Mouse (Mus musculus): ENCODE data around the gene Muc4. TPM values are rescaled to one million over a fixed set of nuclear protein-coding genes. Genes with fewer than 3 reads are reported as not detected.
A peak's percentile ranks its signal among the peaks of the same experiment; 100 is the strongest.

Gene Muc4
- 0.41 and 0.66 TPM in 2 replicates for polyA plus RNA-seq (2014; fragmentation: Nextera tagmentation; extraction: Ambion mirVana)

- H3K4me3 ChIP-seq (ENCODE audit: low read depth, low read length) = no peak within 1 kb of the TSS
- ATAC-seq (replicated peaks; ENCODE audit: low FRiP score) = no peak
- H3K27me3 ChIP-seq (replicated peaks; ENCODE audit: control insufficient read depth, insufficient read depth, low read length) = no peaks in the 10 kb centered on the region
- no peaks in the 10 kb centered on the region for H3K36me3 ChIP-seq (ENCODE audit: control insufficient read depth, insufficient read depth, low read length)
- H3K4me2 ChIP-seq = no peak within 1 kb of the TSS
- H3K9me3 ChIP-seq (ENCODE audit: control insufficient read depth, low read length) = no peaks in the 10 kb centered on the region
- 90% methylated on average over 2 of the region's 2 CpGs for WGBS
- H3K4me1 ChIP-seq (replicated peaks; ENCODE audit: control insufficient read depth, insufficient read depth, low read length) = no peaks in the 10 kb centered on the region
- no peak within 1 kb of the TSS for H3K27ac ChIP-seq (ENCODE audit: low read depth, low read length)
- no peak for DNase-seq (ENCODE audit: low spot score)
- no peak within 1 kb of the TSS for H3K9ac ChIP-seq (ENCODE audit: low read depth, low read length)
Measured at GRCm38 (mm10) chr16:32735586-32735985, at the start of gene Muc4. Gene Muc4 (plus strand): TSS chr16:32735886.

- peaks cover 8% of the 10 kb centered on the region for H3K36me3 ChIP-seq (ENCODE audit: control insufficient read depth, insufficient read depth, low read length)
- H3K4me1 ChIP-seq (replicated peaks; ENCODE audit: control insufficient read depth, insufficient read depth, low read length) = no peaks in the 10 kb centered on the region; the same call in 1 of the 2 replicates
- no peak overlapping the region for H3K27ac ChIP-seq (ENCODE audit: low read depth, low read length)
- DNase-seq (ENCODE audit: low spot score) = no peak
- no peak for ATAC-seq (replicated peaks; ENCODE audit: low FRiP score)
- no peak overlapping the region for H3K4me2 ChIP-seq
- H3K4me3 ChIP-seq (ENCODE audit: low read depth, low read length) = no peak overlapping the region
- H3K9ac ChIP-seq (ENCODE audit: low read depth, low read length) = no peak overlapping the region
- no peaks in the 10 kb centered on the region for H3K9me3 ChIP-seq (ENCODE audit: control insufficient read depth, low read length)
- WGBS = 62% methylated on average over 5 of the region's 5 CpGs
- H3K27me3 ChIP-seq (replicated peaks; ENCODE audit: control insufficient read depth, insufficient read depth, low read length) = no peaks in the 10 kb centered on the region
Measured at GRCm38 (mm10) chr16:32685998-32686397, 49.7 kb upstream of the Muc4 start.

GRCm38 (mm10) chr16:32687221-32687620 lies 48.5 kb upstream of the Muc4 start:
- Histone ChIP-seq H3K36me3 (ENCODE audit: control insufficient read depth, insufficient read depth, low read length) (0 out of 2 replicates have a peak, but pooled peaks cover 4% of the 10 kb centered on the region), H3K27me3 (replicated peaks; ENCODE audit: control insufficient read depth, insufficient read depth, low read length) (no peaks in the 10 kb centered on the region), H3K4me2 (no peak overlapping the region), H3K9me3 (ENCODE audit: control insufficient read depth, low read length) (no peaks in the 10 kb centered on the region), H3K27ac (ENCODE audit: low read depth, low read length) (no peak overlapping the region), H3K9ac (ENCODE audit: low read depth, low read length) (no peak overlapping the region), H3K4me1 (replicated peaks; ENCODE audit: control insufficient read depth, insufficient read depth, low read length) (no peaks in the 10 kb centered on the region; the same call in 1 of the 2 replicates), H3K4me3 (ENCODE audit: low read depth, low read length) (no peak overlapping the region)
- DNase-seq (ENCODE audit: low spot score) = no peak
- ATAC-seq (replicated peaks; ENCODE audit: low FRiP score) = no peak
- 74% methylated on average over 5 of the region's 5 CpGs for WGBS

GRCm38 (mm10) chr16:32688770-32689169 lies 46.9 kb upstream of the Muc4 start:
- Histone ChIP-seq H3K4me1 (replicated peaks; ENCODE audit: control insufficient read depth, insufficient read depth, low read length) (no peaks in the 10 kb centered on the region; the same call in 1 of the 2 replicates), H3K9ac (ENCODE audit: low read depth, low read length) (no peak overlapping the region), H3K27me3 (replicated peaks; ENCODE audit: control insufficient read depth, insufficient read depth, low read length) (no peaks in the 10 kb centered on the region), H3K36me3 (ENCODE audit: control insufficient read depth, insufficient read depth, low read length) (no peaks in the 10 kb centered on the region), H3K4me3 (ENCODE audit: low read depth, low read length) (no peak overlapping the region), H3K27ac (ENCODE audit: low read depth, low read length) (no peak overlapping the region), H3K4me2 (no peak overlapping the region), H3K9me3 (ENCODE audit: control insufficient read depth, low read length) (no peaks in the 10 kb centered on the region)
- ATAC-seq (replicated peaks; ENCODE audit: low FRiP score) = no peak; the same call in 1 of the 2 replicates
- 38% methylated on average over 4 of the region's 4 CpGs for WGBS
- DNase-seq (ENCODE audit: low spot score) = no peak

GRCm38 (mm10) chr16:32689501-32689900 lies 46.2 kb upstream of the Muc4 start:
- 4% methylated on average over 9 of the region's 9 CpGs for WGBS
- H3K4me2 ChIP-seq = no peak overlapping the region
- no peaks in the 10 kb centered on the region for H3K36me3 ChIP-seq (ENCODE audit: control insufficient read depth, insufficient read depth, low read length)
- no peaks in the 10 kb centered on the region; the same call in 1 of the 2 replicates for H3K4me1 ChIP-seq (replicated peaks; ENCODE audit: control insufficient read depth, insufficient read depth, low read length)
- no peaks in the 10 kb centered on the region for H3K9me3 ChIP-seq (ENCODE audit: control insufficient read depth, low read length)
- DNase-seq (ENCODE audit: low spot score) = no peak
- no peak overlapping the region for H3K27ac ChIP-seq (ENCODE audit: low read depth, low read length)
- no peak overlapping the region for H3K9ac ChIP-seq (ENCODE audit: low read depth, low read length)
- peak; percentile 58; the same call in 1 of the 2 replicates for ATAC-seq (replicated peaks; ENCODE audit: low FRiP score)
- H3K4me3 ChIP-seq (ENCODE audit: low read depth, low read length) = no peak overlapping the region
- H3K27me3 ChIP-seq (replicated peaks; ENCODE audit: control insufficient read depth, insufficient read depth, low read length) = no peaks in the 10 kb centered on the region

GRCm38 (mm10) chr16:32696841-32697464 lies 38.7 kb upstream of the Muc4 start:
- Histone ChIP-seq H3K4me2 (no peak overlapping the region), H3K4me3 (ENCODE audit: low read depth, low read length) (no peak overlapping the region), H3K9me3 (ENCODE audit: control insufficient read depth, low read length) (no peaks in the 10 kb centered on the region), H3K4me1 (replicated peaks; ENCODE audit: control insufficient read depth, insufficient read depth, low read length) (no peaks in the 10 kb centered on the region), H3K27me3 (replicated peaks; ENCODE audit: control insufficient read depth, insufficient read depth, low read length) (no peaks in the 10 kb centered on the region), H3K9ac (ENCODE audit: low read depth, low read length) (no peak overlapping the region), H3K27ac (ENCODE audit: low read depth, low read length) (no peak overlapping the region), H3K36me3 (ENCODE audit: control insufficient read depth, insufficient read depth, low read length) (no peaks in the 10 kb centered on the region)
- no peak for ATAC-seq (replicated peaks; ENCODE audit: low FRiP score)
- 32% methylated on average over 7 of the region's 7 CpGs for WGBS
- no peak for DNase-seq (ENCODE audit: low spot score)

- ATAC-seq (replicated peaks; ENCODE audit: low FRiP score) (no peak), DNase-seq (ENCODE audit: low spot score) (no peak)
- Histone ChIP-seq H3K4me2 (no peak overlapping the region), H3K9ac (ENCODE audit: low read depth, low read length) (no peak overlapping the region), H3K4me1 (replicated peaks; ENCODE audit: control insufficient read depth, insufficient read depth, low read length) (no peaks in the 10 kb centered on the region), H3K4me3 (ENCODE audit: low read depth, low read length) (no peak overlapping the region), H3K27me3 (replicated peaks; ENCODE audit: control insufficient read depth, insufficient read depth, low read length) (no peaks in the 10 kb centered on the region), H3K9me3 (ENCODE audit: control insufficient read depth, low read length) (no peaks in the 10 kb centered on the region), H3K36me3 (ENCODE audit: control insufficient read depth, insufficient read depth, low read length) (no peaks in the 10 kb centered on the region), H3K27ac (ENCODE audit: low read depth, low read length) (no peak overlapping the region)
- WGBS = 88% methylated on average over 22 of the region's 22 CpGs
Measured at GRCm38 (mm10) chr16:32697665-32698446, 37.8 kb upstream of the Muc4 start.

GRCm38 (mm10) chr16:32698550-32698949 lies 37.1 kb upstream of the Muc4 start:
- ATAC-seq (replicated peaks; ENCODE audit: low FRiP score) = no peak
- Histone ChIP-seq H3K9ac (ENCODE audit: low read depth, low read length) (no peak overlapping the region), H3K27ac (ENCODE audit: low read depth, low read length) (no peak overlapping the region), H3K27me3 (replicated peaks; ENCODE audit: control insufficient read depth, insufficient read depth, low read length) (no peaks in the 10 kb centered on the region), H3K4me3 (ENCODE audit: low read depth, low read length) (no peak overlapping the region), H3K9me3 (ENCODE audit: control insufficient read depth, low read length) (no peaks in the 10 kb centered on the region), H3K36me3 (ENCODE audit: control insufficient read depth, insufficient read depth, low read length) (no peaks in the 10 kb centered on the region), H3K4me2 (no peak overlapping the region), H3K4me1 (replicated peaks; ENCODE audit: control insufficient read depth, insufficient read depth, low read length) (no peaks in the 10 kb centered on the region)
- no peak for DNase-seq (ENCODE audit: low spot score)
- whole genome bisulfite sequencing = 26% methylated on average over 7 of the region's 7 CpGs
